Comparison of ENCODE assay signal across 8 mouse cellular contexts in genomic region chr5:64324920-64325319, GRCm38 (mm10).
A peak's percentile ranks its signal among the peaks of the same experiment; 100 is the strongest.
DNase-seq lines count a peak whose midpoint lies in the region; ATAC-seq lines count a peak whose summit lies in the region.
"Had no signal": no experiment of that assay in that cellular context is flagged by ENCODE, and none has a peak within 500 bp of the region (broad histone marks: within the 10 kb centered on the region; RNA-seq: fewer than 3 reads in every experiment).

No protein-coding gene starts in this region.

- H3K27ac ChIP-seq in kidney, embryonic 16.5 days (ENCODE audit: low read length): peak overlapping the region; percentile 31; the same call in 1 of the 2 replicates
- 0 out of 2 replicates have a peak overlapping the region, but pooled peaks have one; percentile 36 for H3K27ac ChIP-seq in embryonic facial prominence, embryonic 12.5 days
- peak overlapping the region; percentile 66 for H3K27ac ChIP-seq in hindbrain, embryonic 10.5 days
- no peak overlapping the region for H3K27ac ChIP-seq in midbrain, embryonic 15.5 days
- H3K27ac ChIP-seq: liver, embryonic 14.5 days had no signal

- H3K4me2 ChIP-seq in kidney, embryonic 16.5 days (replicated peaks; ENCODE audit: low read depth, low read length): no peak overlapping the region
- H3K4me2 ChIP-seq in embryonic facial prominence, embryonic 12.5 days (replicated peaks): no peak overlapping the region
- H3K4me2 ChIP-seq in midbrain, embryonic 15.5 days: no peak overlapping the region

- no peak for ATAC-seq in kidney, embryonic 16.5 days (ENCODE audit: low FRiP score, low TSS enrichment)
- no peak for ATAC-seq in embryonic facial prominence, embryonic 12.5 days (ENCODE audit: insufficient number of reproducible peaks, insufficient read depth, low FRiP score, low TSS enrichment)
- peak; percentile 31; the same call in 1 of the 2 replicates for ATAC-seq in midbrain, embryonic 15.5 days (replicated peaks)

- no peaks in the 10 kb centered on the region for H3K9me3 ChIP-seq in kidney, embryonic 16.5 days (ENCODE audit: low read length)
- no peaks in the 10 kb centered on the region for H3K9me3 ChIP-seq in embryonic facial prominence, embryonic 12.5 days
- no peaks in the 10 kb centered on the region for H3K9me3 ChIP-seq in hindbrain, embryonic 10.5 days
- H3K9me3 ChIP-seq in midbrain, embryonic 15.5 days: no peaks in the 10 kb centered on the region

- WGBS in kidney, embryonic 16.5 days: 83% methylated on average over 8 of the region's 8 CpGs
- 55% methylated on average over 8 of the region's 8 CpGs for WGBS in embryonic facial prominence, embryonic 12.5 days
- WGBS in hindbrain, embryonic 10.5 days: 75% methylated on average over 8 of the region's 8 CpGs
- 63% methylated on average over 8 of the region's 8 CpGs for WGBS in midbrain, embryonic 15.5 days

- H3K36me3 ChIP-seq in kidney, embryonic 16.5 days (ENCODE audit: insufficient read depth, low read length): peaks cover 19% of the 10 kb centered on the region
- peaks cover 28% of the 10 kb centered on the region for H3K36me3 ChIP-seq in embryonic facial prominence, embryonic 12.5 days
- H3K36me3 ChIP-seq in hindbrain, embryonic 10.5 days: peaks cover 56% of the 10 kb centered on the region
- H3K36me3 ChIP-seq in midbrain, embryonic 15.5 days (replicated peaks): no peaks in the 10 kb centered on the region

- no peaks in the 10 kb centered on the region for H3K27me3 ChIP-seq in kidney, embryonic 16.5 days (ENCODE audit: insufficient read depth, low read length)
- no peaks in the 10 kb centered on the region for H3K27me3 ChIP-seq in embryonic facial prominence, embryonic 12.5 days
- no peaks in the 10 kb centered on the region for H3K27me3 ChIP-seq in hindbrain, embryonic 10.5 days (ENCODE audit: insufficient read depth, poor library complexity, severe bottlenecking)
- no peaks in the 10 kb centered on the region for H3K27me3 ChIP-seq in midbrain, embryonic 15.5 days (replicated peaks)

- H3K4me1 ChIP-seq in kidney, embryonic 16.5 days (ENCODE audit: insufficient read depth, low read length): peaks cover 29% of the 10 kb centered on the region
- peaks cover 14% of the 10 kb centered on the region for H3K4me1 ChIP-seq in embryonic facial prominence, embryonic 12.5 days
- peaks cover 34% of the 10 kb centered on the region for H3K4me1 ChIP-seq in hindbrain, embryonic 10.5 days (replicated peaks)
- H3K4me1 ChIP-seq in midbrain, embryonic 15.5 days: peaks cover 13% of the 10 kb centered on the region

- H3K4me3 ChIP-seq in kidney, embryonic 16.5 days (ENCODE audit: low read length): no peak overlapping the region
- H3K4me3 ChIP-seq in embryonic facial prominence, embryonic 12.5 days: no peak overlapping the region
- H3K4me3 ChIP-seq in hindbrain, embryonic 10.5 days: no peak overlapping the region
- H3K4me3 ChIP-seq in midbrain, embryonic 15.5 days: no peak overlapping the region

- no peak overlapping the region for H3K9ac ChIP-seq in kidney, embryonic 16.5 days (replicated peaks; ENCODE audit: low read length)
- H3K9ac ChIP-seq in embryonic facial prominence, embryonic 12.5 days: no peak overlapping the region
- no peak overlapping the region for H3K9ac ChIP-seq in midbrain, embryonic 15.5 days
- H3K9ac ChIP-seq: liver, embryonic 14.5 days had no signal

- DNase-seq in kidney, adult 9 months: no peak
- DNase-seq in hindbrain, embryonic 10.5 days (ENCODE audit: low spot score): no peak
- DNase-seq in thymus, postnatal 25 days: no peak
- DNase-seq in cerebellum, postnatal 25 days: no peak
